Mouse (Mus musculus): ENCODE results near the gene Robo1. TPM values are rescaled to one million over a fixed set of nuclear protein-coding genes. Genes with fewer than 3 reads are reported as not detected.

The Robo1 gene
- polyA plus RNA-seq, 1 experiment from 2014 or later, result 49.9 TPM

DNA sequence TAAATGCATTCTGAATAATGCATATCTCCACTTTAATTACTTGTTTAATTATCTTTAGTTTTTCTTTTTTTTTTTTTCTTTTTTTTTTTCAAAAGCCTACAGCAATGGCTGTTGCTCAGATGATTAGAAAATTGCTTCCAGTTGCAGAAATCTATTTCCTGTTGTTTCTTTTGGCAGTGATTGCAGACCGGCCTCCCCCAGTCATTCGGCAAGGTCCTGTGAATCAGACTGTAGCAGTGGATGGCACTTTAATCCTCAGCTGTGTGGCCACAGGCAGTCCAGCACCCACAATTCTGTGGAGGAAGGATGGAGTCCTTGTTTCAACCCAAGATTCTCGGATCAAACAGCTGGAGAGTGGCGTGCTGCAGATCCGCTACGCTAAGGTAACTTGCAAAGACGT, 661.9 kb downstream of the Robo1 start:
- Histone ChIP-seq H3K27me3 (ENCODE audit: insufficient read depth, poor library complexity, severe bottlenecking) (no peaks in the 10 kb centered on the region), H3K4me3 (no peak overlapping the region), H3K4me1 (replicated peaks) (no peaks in the 10 kb centered on the region), H3K36me3 (peaks cover 23% of the 10 kb centered on the region), H3K27ac (no peak overlapping the region), H3K9me3 (no peaks in the 10 kb centered on the region)
- 90% methylated on average over 7 of the region's 7 CpGs for WGBS
- DNase-seq (ENCODE audit: low spot score), result no peak

DNA sequence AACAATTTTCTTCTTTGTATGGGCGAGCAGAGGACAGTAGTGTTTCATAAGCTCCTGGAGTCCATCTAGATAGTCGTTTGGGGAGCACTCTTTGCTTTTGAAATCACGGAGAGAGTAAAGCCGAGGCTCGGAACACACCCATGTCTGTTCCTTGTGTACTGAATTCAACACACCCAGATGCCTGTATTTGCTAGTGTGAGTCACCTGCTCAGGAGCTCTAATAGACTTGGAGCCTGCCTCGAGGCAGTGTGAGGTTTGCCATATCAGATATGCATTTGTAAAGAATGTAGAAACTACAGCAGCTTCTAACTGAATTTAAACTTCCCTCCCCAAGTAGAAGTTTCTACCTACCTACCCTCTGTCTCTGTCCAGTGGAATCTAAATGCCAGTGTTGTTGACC, 665.6 kb downstream of the Robo1 start:
- no peak overlapping the region for H3K4me3 ChIP-seq
- H3K27me3 ChIP-seq (ENCODE audit: insufficient read depth, poor library complexity, severe bottlenecking), result no peaks in the 10 kb centered on the region
- H3K4me1 ChIP-seq (replicated peaks), result peaks cover 12% of the 10 kb centered on the region
- no peak overlapping the region for H3K27ac ChIP-seq
- 91% methylated on average over 6 of the region's 6 CpGs for WGBS
- peaks cover 23% of the 10 kb centered on the region for H3K36me3 ChIP-seq
- DNase-seq (ENCODE audit: low spot score), result no peak
- no peaks in the 10 kb centered on the region for H3K9me3 ChIP-seq

DNA sequence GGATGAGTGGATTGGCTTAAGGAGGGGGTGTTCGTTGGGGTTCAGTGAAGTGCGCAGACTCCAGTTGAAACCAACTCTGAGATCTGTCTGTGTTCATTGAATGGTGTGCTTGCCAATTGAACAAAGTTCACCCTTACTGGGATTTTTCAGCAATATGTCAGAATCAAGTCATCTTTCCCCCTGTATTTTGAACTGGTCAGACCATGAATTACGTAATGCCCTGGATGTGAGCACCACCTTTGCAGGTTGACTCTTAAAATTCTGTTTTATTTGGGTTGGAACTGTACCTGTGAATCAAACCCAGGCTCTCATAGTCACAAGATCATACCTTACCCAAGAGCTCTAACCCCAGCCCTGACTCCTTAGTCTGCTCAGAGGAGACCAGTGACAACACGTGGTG, 666.6 kb downstream of the Robo1 start:
- no peak for DNase-seq (ENCODE audit: low spot score)
- Histone ChIP-seq H3K36me3 (peaks cover 25% of the 10 kb centered on the region), H3K27ac (no peak overlapping the region), H3K4me1 (replicated peaks) (peaks cover 12% of the 10 kb centered on the region), H3K4me3 (no peak overlapping the region), H3K27me3 (ENCODE audit: insufficient read depth, poor library complexity, severe bottlenecking) (no peaks in the 10 kb centered on the region), H3K9me3 (no peaks in the 10 kb centered on the region)
- 93% methylated on average over 4 of the region's 4 CpGs for WGBS

GRCm38 (mm10) chr16:72976849-72977576, 668.9 kb downstream of the Robo1 start:
- H3K4me3 ChIP-seq, result no peak overlapping the region
- H3K9me3 ChIP-seq, result no peaks in the 10 kb centered on the region
- H3K27me3 ChIP-seq (ENCODE audit: insufficient read depth, poor library complexity, severe bottlenecking), result no peaks in the 10 kb centered on the region
- WGBS, result 62% methylated on average over 19 of the region's 19 CpGs
- DNase-seq (ENCODE audit: low spot score), result no peak
- H3K36me3 ChIP-seq, result peaks cover 7% of the 10 kb centered on the region
- peak overlapping the region; percentile 72 for H3K27ac ChIP-seq
- H3K4me1 ChIP-seq (replicated peaks), result peaks cover 12% of the 10 kb centered on the region

- 31% methylated on average over 8 of the region's 8 CpGs for WGBS
- H3K4me3 ChIP-seq, result no peak overlapping the region
- no peaks in the 10 kb centered on the region for H3K9me3 ChIP-seq
- no peaks in the 10 kb centered on the region for H3K27me3 ChIP-seq (ENCODE audit: insufficient read depth, poor library complexity, severe bottlenecking)
- peak; percentile 79 for DNase-seq (ENCODE audit: low spot score)
- no peak overlapping the region for H3K27ac ChIP-seq
- peaks cover 12% of the 10 kb centered on the region for H3K4me1 ChIP-seq (replicated peaks)
- H3K36me3 ChIP-seq, result peaks cover 10% of the 10 kb centered on the region; the same call in 1 of the 2 replicates
These were observed 671.5 kb downstream of the Robo1 start for GRCm38 (mm10) chr16:72979407-72980219.

GRCm38 (mm10) chr16:72990376-72991167, 682.5 kb downstream of the Robo1 start:
- peaks cover 30% of the 10 kb centered on the region for H3K36me3 ChIP-seq
- WGBS, result 88% methylated on average over 21 of the region's 21 CpGs
- no peak for DNase-seq (ENCODE audit: low spot score)
- H3K27ac ChIP-seq, result no peak overlapping the region
- 0 out of 2 replicates have a peak, but pooled peaks cover 12% of the 10 kb centered on the region for H3K4me1 ChIP-seq (replicated peaks)
- no peak overlapping the region for H3K4me3 ChIP-seq
- H3K27me3 ChIP-seq (ENCODE audit: insufficient read depth, poor library complexity, severe bottlenecking), result no peaks in the 10 kb centered on the region
- H3K9me3 ChIP-seq, result no peaks in the 10 kb centered on the region

DNA sequence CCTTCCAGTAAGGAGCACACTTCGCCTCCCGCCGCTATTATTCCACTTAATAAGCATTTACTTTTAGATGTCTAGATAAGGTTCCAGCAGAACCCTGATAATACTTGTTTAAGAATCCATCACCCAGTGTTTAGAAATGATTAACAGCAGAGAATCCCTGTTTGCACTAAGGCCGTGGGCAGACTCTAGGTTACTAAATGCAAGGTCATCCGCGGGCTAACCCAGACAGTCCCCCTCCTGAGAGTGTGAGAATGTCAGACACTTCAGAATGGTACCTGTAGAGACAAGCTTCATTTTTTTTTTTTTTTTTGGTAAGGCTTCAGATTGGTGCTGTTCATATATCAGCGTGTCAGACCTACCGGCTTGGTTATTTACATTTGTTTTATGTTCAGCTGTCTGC, 685.1 kb downstream of the Robo1 start:
- H3K27me3 ChIP-seq (ENCODE audit: insufficient read depth, poor library complexity, severe bottlenecking), result no peaks in the 10 kb centered on the region
- peaks cover 35% of the 10 kb centered on the region for H3K36me3 ChIP-seq
- no peaks in the 10 kb centered on the region for H3K9me3 ChIP-seq
- no peak overlapping the region for H3K27ac ChIP-seq
- 77% methylated on average over 8 of the region's 8 CpGs for WGBS
- no peak for DNase-seq (ENCODE audit: low spot score)
- no peak overlapping the region for H3K4me3 ChIP-seq
- H3K4me1 ChIP-seq (replicated peaks), result 0 out of 2 replicates have a peak, but pooled peaks cover 12% of the 10 kb centered on the region

- Histone ChIP-seq H3K36me3 (peaks cover 35% of the 10 kb centered on the region), H3K4me3 (no peak overlapping the region), H3K27ac (no peak overlapping the region), H3K27me3 (ENCODE audit: insufficient read depth, poor library complexity, severe bottlenecking) (no peaks in the 10 kb centered on the region), H3K9me3 (no peaks in the 10 kb centered on the region), H3K4me1 (replicated peaks) (0 out of 2 replicates have a peak, but pooled peaks cover 12% of the 10 kb centered on the region)
- 92% methylated on average over 10 of the region's 10 CpGs for WGBS
- no peak for DNase-seq (ENCODE audit: low spot score)
These were observed 685.5 kb downstream of the Robo1 start for GRCm38 (mm10) chr16:72993594-72993993.

GRCm38 (mm10) chr16:72995251-72995954, 687.3 kb downstream of the Robo1 start:
- H3K27me3 ChIP-seq (ENCODE audit: insufficient read depth, poor library complexity, severe bottlenecking), result no peaks in the 10 kb centered on the region
- H3K27ac ChIP-seq, result no peak overlapping the region
- H3K36me3 ChIP-seq, result peaks cover 25% of the 10 kb centered on the region
- 0 out of 2 replicates have a peak, but pooled peaks cover 11% of the 10 kb centered on the region for H3K4me1 ChIP-seq (replicated peaks)
- 43% methylated on average over 8 of the region's 8 CpGs for WGBS
- H3K9me3 ChIP-seq, result no peaks in the 10 kb centered on the region
- DNase-seq (ENCODE audit: low spot score), result peak; percentile 62
- H3K4me3 ChIP-seq, result no peak overlapping the region

GRCm38 (mm10) chr16:72995955-72996535, 687.9 kb downstream of the Robo1 start:
- H3K9me3 ChIP-seq, result no peaks in the 10 kb centered on the region
- H3K27me3 ChIP-seq (ENCODE audit: insufficient read depth, poor library complexity, severe bottlenecking), result no peaks in the 10 kb centered on the region
- H3K27ac ChIP-seq, result no peak overlapping the region
- 86% methylated on average over 10 of the region's 10 CpGs for WGBS
- no peak for DNase-seq (ENCODE audit: low spot score)
- H3K4me1 ChIP-seq (replicated peaks), result 0 out of 2 replicates have a peak, but pooled peaks cover 7% of the 10 kb centered on the region
- peaks cover 19% of the 10 kb centered on the region; the same call in 1 of the 2 replicates for H3K36me3 ChIP-seq
- no peak overlapping the region for H3K4me3 ChIP-seq

- H3K4me1 ChIP-seq (replicated peaks), result no peaks in the 10 kb centered on the region
- WGBS, result 93% methylated on average over 6 of the region's 6 CpGs
- no peaks in the 10 kb centered on the region for H3K9me3 ChIP-seq
- H3K36me3 ChIP-seq, result peaks cover 28% of the 10 kb centered on the region
- H3K4me3 ChIP-seq, result no peak overlapping the region
- no peak overlapping the region for H3K27ac ChIP-seq
- no peaks in the 10 kb centered on the region for H3K27me3 ChIP-seq (ENCODE audit: insufficient read depth, poor library complexity, severe bottlenecking)
- no peak for DNase-seq (ENCODE audit: low spot score)
These were observed 690.6 kb downstream of the Robo1 start for GRCm38 (mm10) chr16:72998677-72999076.

- Histone ChIP-seq H3K4me1 (replicated peaks) (0 out of 2 replicates have a peak, but pooled peaks cover 11% of the 10 kb centered on the region), H3K36me3 (peaks cover 30% of the 10 kb centered on the region), H3K9me3 (no peaks in the 10 kb centered on the region), H3K27me3 (ENCODE audit: insufficient read depth, poor library complexity, severe bottlenecking) (no peaks in the 10 kb centered on the region), H3K4me3 (no peak overlapping the region), H3K27ac (no peak overlapping the region)
- DNase-seq (ENCODE audit: low spot score), result no peak
- WGBS, result 87% methylated on average over 4 of the region's 4 CpGs
These were observed 694.6 kb downstream of the Robo1 start for GRCm38 (mm10) chr16:73002685-73003084.

Data from hindbrain, embryonic 10.5 days (tissue).